ENCODE assay signal across 15 mouse cellular contexts in the genomic region with DNA sequence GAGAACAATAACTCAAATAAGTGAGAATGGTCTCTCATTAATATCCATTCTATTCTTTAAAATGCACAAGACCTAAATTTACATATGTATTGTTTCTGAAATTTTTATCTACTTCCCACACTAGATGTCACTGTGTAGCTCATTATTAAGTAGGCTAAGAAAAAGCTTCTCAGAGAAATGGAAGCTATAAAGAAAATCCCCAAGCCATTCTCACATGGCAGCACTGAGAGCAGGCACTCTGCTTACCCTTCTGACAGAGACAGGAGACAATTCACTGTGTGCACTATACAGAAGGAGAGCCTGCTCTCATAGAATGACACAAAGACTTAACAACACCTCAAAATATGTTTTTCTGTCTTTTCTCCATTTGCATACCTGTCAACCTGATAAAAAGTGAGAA.
DNase-seq lines count a peak whose midpoint lies in the region; ATAC-seq and TF ChIP-seq lines count a peak whose summit lies in the region.
"Had no signal": no experiment of that assay in that cellular context is flagged by ENCODE, and none has a peak within 500 bp of the region (broad histone marks: within the 10 kb centered on the region; RNA-seq: fewer than 3 reads in every experiment).

No protein-coding gene starts in this region.

- H3K4me1 ChIP-seq in hindbrain, embryonic 14.5 days (replicated peaks; ENCODE audit: control insufficient read depth, insufficient read depth, low read length) = no peaks in the 10 kb centered on the region
- H3K4me1 ChIP-seq in hindbrain, embryonic 12.5 days = no peaks in the 10 kb centered on the region
- H3K4me1 ChIP-seq in limb, embryonic 14.5 days (ENCODE audit: control insufficient read depth, insufficient read depth, low read length) = no peaks in the 10 kb centered on the region
- no peaks in the 10 kb centered on the region for H3K4me1 ChIP-seq in limb, embryonic 10.5 days
- H3K4me1 ChIP-seq: embryonic facial prominence, embryonic 13.5 days; limb, embryonic 15.5 days had no signal

- TF ChIP-seq POLR2A in limb, embryonic 14.5 days (IDR thresholded peaks at IDR 0.05; ENCODE audit: borderline replicate concordance, extremely low read depth, insufficient read depth, insufficient read length) = no peak

- no peak overlapping the region for H3K4me3 ChIP-seq in hindbrain, embryonic 14.5 days (replicated peaks; ENCODE audit: low read length)
- H3K4me3 ChIP-seq in hindbrain, embryonic 12.5 days = no peak overlapping the region
- no peak overlapping the region for H3K4me3 ChIP-seq in limb, embryonic 14.5 days (replicated peaks; ENCODE audit: low read length)
- no peak overlapping the region for H3K4me3 ChIP-seq in limb, embryonic 10.5 days
- H3K4me3 ChIP-seq: embryonic facial prominence, embryonic 13.5 days; limb, embryonic 15.5 days had no signal

- no peak overlapping the region for H3K27ac ChIP-seq in hindbrain, embryonic 14.5 days
- H3K27ac ChIP-seq in hindbrain, embryonic 12.5 days = no peak overlapping the region
- no peak overlapping the region for H3K27ac ChIP-seq in limb, embryonic 14.5 days (replicated peaks; ENCODE audit: low read depth, low read length)
- no peak overlapping the region for H3K27ac ChIP-seq in limb, embryonic 10.5 days
- H3K27ac ChIP-seq: embryonic facial prominence, embryonic 13.5 days; limb, embryonic 15.5 days had no signal

- no peaks in the 10 kb centered on the region for H3K36me3 ChIP-seq in hindbrain, embryonic 14.5 days (replicated peaks; ENCODE audit: control insufficient read depth, insufficient read depth)
- no peaks in the 10 kb centered on the region for H3K36me3 ChIP-seq in hindbrain, embryonic 12.5 days
- no peaks in the 10 kb centered on the region for H3K36me3 ChIP-seq in limb, embryonic 14.5 days (ENCODE audit: control insufficient read depth, insufficient read depth, low read length)
- H3K36me3 ChIP-seq in limb, embryonic 10.5 days = no peaks in the 10 kb centered on the region
- H3K36me3 ChIP-seq: embryonic facial prominence, embryonic 13.5 days; limb, embryonic 15.5 days had no signal

- no peak overlapping the region for H3K4me2 ChIP-seq in hindbrain, embryonic 14.5 days (replicated peaks)
- no peak overlapping the region for H3K4me2 ChIP-seq in hindbrain, embryonic 12.5 days (replicated peaks)
- H3K4me2 ChIP-seq in limb, embryonic 14.5 days (replicated peaks; ENCODE audit: low read depth, low read length, severe bottlenecking) = no peak overlapping the region
- H3K4me2 ChIP-seq: embryonic facial prominence, embryonic 13.5 days; heart, embryonic 11.5 days; limb, embryonic 15.5 days had no signal

- no peaks in the 10 kb centered on the region for H3K27me3 ChIP-seq in hindbrain, embryonic 14.5 days (ENCODE audit: control insufficient read depth, insufficient read depth, low read length)
- H3K27me3 ChIP-seq in hindbrain, embryonic 12.5 days = no peaks in the 10 kb centered on the region
- H3K27me3 ChIP-seq in limb, embryonic 14.5 days (ENCODE audit: control insufficient read depth, insufficient read depth, low read length) = no peaks in the 10 kb centered on the region
- H3K27me3 ChIP-seq in limb, embryonic 10.5 days (ENCODE audit: low read depth, poor library complexity, severe bottlenecking) = no peaks in the 10 kb centered on the region
- H3K27me3 ChIP-seq: embryonic facial prominence, embryonic 13.5 days; limb, embryonic 15.5 days had no signal

- ATAC-seq in hindbrain, embryonic 14.5 days (ENCODE audit: low FRiP score) = no peak
- ATAC-seq in hindbrain, embryonic 12.5 days (ENCODE audit: low FRiP score) = no peak
- no peak for ATAC-seq in limb, embryonic 14.5 days (ENCODE audit: low FRiP score, low read depth)
- ATAC-seq: liver, postnatal 0 days had no signal

- DNase-seq in hindbrain, embryonic 14.5 days (ENCODE audit: low spot score) = peak; percentile 36
- peak; percentile 4 for DNase-seq in limb, embryonic 14.5 days (ENCODE audit: low spot score)
- no peak for DNase-seq in limb, embryonic 10.5 days (ENCODE audit: low spot score)
- DNase-seq in 416B (ENCODE audit: low read depth) (peak; percentile 1), adipocyte (ENCODE audit: low spot score) (peak; percentile 9)
- no peak for DNase-seq in right cerebral cortex, adult 2 months (ENCODE audit: low spot score in 2 of 2)
- DNase-seq: cerebellum, postnatal 36 days; gastrocnemius, postnatal 14 days; kidney, adult 11 months; liver, postnatal 0 days; thymus, postnatal 25 days had no signal

- H3K9ac ChIP-seq in hindbrain, embryonic 14.5 days = no peak overlapping the region
- no peak overlapping the region for H3K9ac ChIP-seq in hindbrain, embryonic 12.5 days
- no peak overlapping the region for H3K9ac ChIP-seq in limb, embryonic 14.5 days (ENCODE audit: low read depth, low read length, severe bottlenecking)
- H3K9ac ChIP-seq: embryonic facial prominence, embryonic 13.5 days; limb, embryonic 15.5 days; liver, postnatal 0 days had no signal

- H3K9me3 ChIP-seq in hindbrain, embryonic 14.5 days (ENCODE audit: control insufficient read depth, low read length) = no peaks in the 10 kb centered on the region
- no peaks in the 10 kb centered on the region for H3K9me3 ChIP-seq in hindbrain, embryonic 12.5 days (replicated peaks)
- no peaks in the 10 kb centered on the region for H3K9me3 ChIP-seq in limb, embryonic 14.5 days (ENCODE audit: control insufficient read depth, low read length)
- H3K9me3 ChIP-seq in limb, embryonic 10.5 days (replicated peaks) = no peaks in the 10 kb centered on the region
- H3K9me3 ChIP-seq: embryonic facial prominence, embryonic 13.5 days; limb, embryonic 15.5 days had no signal

Comparison
In these comparisons a context has a peak if more than half of its experiments do, and no peak if none do; other contexts are left out.
1. DNase-seq: peak in hindbrain, embryonic 14.5 days (single experiment), limb, embryonic 14.5 days (single experiment), 416B (single experiment) and adipocyte (single experiment); none in limb, embryonic 10.5 days (single experiment) and right cerebral cortex, adult 2 months (0 of 2).